Mouse (Mus musculus) left cerebral cortex, adult 2 months (tissue): Measurements from ENCODE around the gene Pex13. TPM values are rescaled to one million over a fixed set of nuclear protein-coding genes. Genes with fewer than 3 reads are reported as not detected.
A peak's percentile ranks its signal among the peaks of the same experiment; 100 is the strongest.
"Not testable (repeated sequence)": the region's sequence is repeated elsewhere in the genome, so short reads cannot be mapped to it uniquely, and the experiment has no call there.

Experiments used
- DNase-seq, 2 experiments: peaks; one replicate each; pipeline ENCODE4 v3.0.0; 2021 to 2022; ENCODE audit warnings: low spot score in 2 of 2, mixed read lengths in 1 of 2; ENCODE audit errors: extremely low spot score in 1 of 2
- H3K27ac ChIP-seq: fragments of 200-600 bp; 2 replicates; pipeline ENCODE4 v1.8.1; 2022
- H3K4me3 ChIP-seq: fragments of 200-600 bp; 2 replicates; pipeline ENCODE4 v1.8.1; 2022
- CTCF ChIP-seq: fragments of 200-600 bp; IDR thresholded peaks from 2 replicates; pipeline ENCODE4 v1.8.1; 2022; ENCODE audit warnings: antibody characterized with exemption, mild to moderate bottlenecking, moderate library complexity
- intact Hi-C: fragments of 180-260 bp; cut with DNase I; formaldehyde crosslinking; loops from one replicate; pipeline ENCODE4 v1.15.1; 2025
- total RNA-seq, 2 experiments: library from RNA; stranded (reverse); gene quantifications; 2 replicates each; pipeline ENCODE4 v1.2.3; 2021

Pex13 gene
- total RNA-seq, 2 experiments from 2014 or later, result 31.2 to 35.4 TPM

- DNase-seq, result no peak
- TF ChIP-seq CTCF, result no peak
- intact Hi-C loops, result loop anchor here (5.0 kb wide), 2 partner anchors 137 to 327 kb away; partner anchors contain the start of genes Ahsa2 and Usp34
- no peak overlapping the region for H3K27ac ChIP-seq
- no peak overlapping the region for H3K4me3 ChIP-seq
These were observed 31.2 kb downstream of the Pex13 start for GRCm38 (mm10) chr11:23634573-23634972.

- Histone ChIP-seq H3K4me3 (peak overlapping the region; percentile 90), H3K27ac (peak overlapping the region; percentile 87)
- DNase-seq, result no peak
- intact Hi-C loops, result loop anchor here (2.0 to 5.0 kb wide), 3 partner anchors 31 to 327 kb away; partner anchors contain the start of genes Ahsa2, Pex13, Pus10 and Usp34
- TF ChIP-seq CTCF, result no peak
These were observed 31.9 kb downstream of the Pex13 start for GRCm38 (mm10) chr11:23633879-23634215.

DNA sequence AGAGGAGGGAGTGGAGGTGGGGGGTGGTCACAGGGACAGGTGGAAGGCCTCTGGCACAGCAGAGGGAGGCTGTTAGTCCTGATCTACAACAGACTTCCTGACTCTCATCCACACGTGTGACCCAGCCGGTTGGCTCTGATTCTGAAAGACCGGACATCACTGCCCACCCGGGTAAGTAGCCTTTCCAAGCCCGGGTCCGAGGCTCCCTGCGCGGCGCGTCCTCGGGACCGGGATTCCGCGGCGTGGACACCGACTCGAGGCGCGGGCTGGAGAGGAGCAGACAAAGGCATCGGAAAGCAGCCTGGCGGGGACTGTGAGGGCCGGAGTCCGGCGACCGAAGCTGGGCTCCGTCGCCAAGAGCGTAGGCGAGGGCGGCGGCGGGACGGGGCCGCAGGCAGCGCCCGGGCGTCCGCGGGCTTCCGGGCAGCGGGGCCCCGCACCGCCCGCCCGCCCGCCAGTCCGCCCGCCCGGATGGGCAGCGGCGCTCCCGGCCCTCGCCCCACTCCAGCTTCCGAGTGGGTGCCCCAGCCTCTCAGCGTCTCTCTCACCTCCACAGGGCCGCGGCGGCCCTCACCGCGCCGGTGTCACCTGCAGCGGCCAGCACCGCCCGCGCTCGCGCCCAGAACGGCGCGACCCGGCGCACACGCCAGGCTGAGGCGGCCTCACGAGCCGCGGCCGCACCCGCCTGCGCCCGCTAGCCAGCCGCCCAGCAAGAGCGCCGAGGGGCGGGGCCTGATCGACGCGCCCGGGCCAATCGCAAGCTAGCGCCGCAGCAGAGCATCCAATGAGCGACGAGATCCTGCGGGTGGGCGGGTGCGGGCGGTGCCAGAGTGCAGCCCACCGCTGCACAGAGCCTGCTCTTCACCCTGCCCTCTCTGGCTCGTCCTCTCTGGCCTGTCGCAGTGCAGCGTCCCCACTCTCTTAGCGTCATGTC, 32.5 kb downstream of the Pex13 start, which contains the start of gene 0610010F05Rik:
Gene 0610010F05Rik, minus strand, starts transcription at position 695 of the 934 bp plus-strand sequence.
- Histone ChIP-seq H3K27ac (peak within 1 kb of the TSS; percentile 89), H3K4me3 (peak within 1 kb of the TSS; percentile 90)
- intact Hi-C loops, result loop anchor here (2.0 to 5.0 kb wide), 3 partner anchors 32 to 326 kb away; partner anchors contain the start of genes Ahsa2, Pex13, Pus10 and Usp34
- peak; percentile 79 to 87 for DNase-seq
- no peak for TF ChIP-seq CTCF

DNA sequence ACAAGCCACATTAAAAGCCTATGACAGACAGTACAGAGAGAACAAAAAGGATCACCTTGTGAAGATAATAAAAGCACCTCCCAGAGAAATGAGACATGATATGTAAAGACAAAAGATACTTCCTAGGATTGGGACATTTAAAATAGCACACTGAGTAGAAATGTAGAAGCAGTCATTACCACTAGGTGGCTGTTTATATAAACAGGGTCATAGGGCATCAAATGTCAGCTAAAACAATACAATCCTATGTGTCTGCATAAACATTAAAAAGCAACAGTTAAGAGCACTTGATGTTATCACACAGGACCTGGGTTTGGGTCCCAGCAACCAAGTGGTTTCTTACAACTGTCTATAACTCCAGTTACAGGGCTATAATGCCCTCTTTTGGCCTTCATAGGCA, 35.1 kb downstream of the Pex13 start:
- TF ChIP-seq CTCF, result peak; percentile 28
- H3K4me3 ChIP-seq, result no peak overlapping the region
- DNase-seq, result no peak
- intact Hi-C loops, result loop anchor here (5.0 kb wide), 2 partner anchors 133 to 323 kb away; partner anchors contain the start of genes Ahsa2 and Usp34
- no peak overlapping the region for H3K27ac ChIP-seq

DNA sequence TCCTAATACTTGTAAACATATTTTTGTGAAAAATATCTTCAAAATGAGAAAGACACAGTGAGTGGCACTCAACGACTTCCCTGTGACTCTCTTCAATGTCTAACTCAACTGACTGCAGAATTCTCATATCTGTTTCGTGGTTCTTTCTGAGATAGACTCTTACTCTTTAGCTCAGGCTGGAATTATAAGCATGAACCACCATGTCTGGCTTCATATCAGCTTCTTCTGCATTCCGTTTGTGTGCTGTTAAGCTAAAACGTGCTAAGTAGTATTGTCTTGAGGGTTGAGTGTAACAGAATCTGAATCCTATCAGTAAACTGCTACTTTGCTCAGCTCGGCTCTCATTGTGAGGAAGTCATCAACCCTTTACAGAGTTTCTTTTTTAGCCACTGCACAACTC, 46.8 kb downstream of the Pex13 start:
- Histone ChIP-seq H3K4me3 (no peak overlapping the region), H3K27ac (no peak overlapping the region)
- intact Hi-C loops, result loop anchor here (10.0 kb wide), 1 partner anchor 246 kb away; no protein-coding TSS in a partner anchor
- TF ChIP-seq CTCF, result no peak
- DNase-seq, result no peak

DNA sequence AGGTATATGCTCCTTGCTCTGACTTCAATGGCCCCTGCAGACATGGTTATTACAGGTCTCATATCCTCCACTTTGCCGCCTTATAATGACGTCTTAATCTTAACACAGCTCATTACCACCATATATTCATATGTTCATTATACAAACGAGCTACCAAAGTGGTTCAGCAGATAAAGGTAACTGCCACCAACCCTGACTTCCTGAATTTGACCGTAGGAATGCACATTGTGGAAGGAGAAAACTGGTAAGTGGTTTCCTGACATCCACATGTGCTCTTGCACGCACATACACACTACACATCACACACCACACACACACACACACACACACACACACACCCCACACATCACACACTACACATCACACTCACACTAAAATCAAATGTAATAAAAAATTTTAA, 51.2 kb downstream of the Pex13 start:
- no peak overlapping the region for H3K4me3 ChIP-seq
- DNase-seq, result no peak
- intact Hi-C loops, result loop anchor here (10.0 kb wide), 1 partner anchor 250 kb away; no protein-coding TSS in a partner anchor
- no peak overlapping the region for H3K27ac ChIP-seq
- no peak for TF ChIP-seq CTCF

DNA sequence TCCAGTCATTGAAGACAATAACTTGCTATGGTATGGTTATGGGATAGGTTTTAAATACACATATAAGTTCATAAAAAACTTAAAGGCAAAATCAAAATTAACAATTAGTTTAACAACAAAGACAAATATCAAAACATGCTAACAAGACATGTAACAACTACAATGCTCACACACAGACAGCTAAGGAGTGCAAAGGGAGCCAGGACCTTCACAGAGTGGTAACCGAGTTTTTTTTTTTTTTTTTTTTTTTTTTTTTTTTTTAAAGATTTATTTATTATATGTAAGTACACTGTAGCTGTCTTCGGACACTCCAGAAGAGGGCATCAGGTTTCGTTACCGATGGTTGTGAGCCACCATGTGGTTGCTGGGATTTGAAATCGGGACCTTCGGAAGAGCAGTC, 58.5 kb downstream of the Pex13 start:
- intact Hi-C loops, H3K4me3 ChIP-seq, H3K27ac ChIP-seq, DNase-seq: not testable (repeated sequence)

Other genes starting within 250 kb of the Pex13 start
- gene Ahsa2, start 167.9 kb downstream of the Pex13 start, total RNA-seq, result 10 to 100 TPM; 44.5 to 49.5 TPM
- under 1 TPM in 1 of 2 experiments, not detected in 1; 0.41 TPM for gene 1700093K21Rik, start 144.8 kb downstream of the Pex13 start, total RNA-seq
- 10 to 100 TPM; 36.6 to 43.1 TPM for gene 0610010F05Rik, start 32.3 kb downstream of the Pex13 start, total RNA-seq
- gene Pus10, start 285 bp downstream of the Pex13 start, total RNA-seq, result 10 to 100 TPM; 16.6 to 19.4 TPM
- gene Rel, start 105.0 kb upstream of the Pex13 start, total RNA-seq, result 1 to 10 TPM; 3.6 to 4.1 TPM
- 10 to 100 TPM; 20.5 to 20.8 TPM for gene Papolg, start 229.3 kb upstream of the Pex13 start, total RNA-seq